Comparison of ENCODE assay signal across 7 mouse cellular contexts in genomic region chr16:94525955-94526343, GRCm38 (mm10). TPM values are rescaled to one million over a fixed set of nuclear protein-coding genes. Genes with fewer than 3 reads are reported as not detected.
DNase-seq lines count a peak whose midpoint lies in the region; ATAC-seq and TF ChIP-seq lines count a peak whose summit lies in the region.

No protein-coding gene starts in this region.

- no peaks in the 10 kb centered on the region for H3K9me3 ChIP-seq in neural tube, embryonic 11.5 days (ENCODE audit: control insufficient read depth, low read length)
- H3K9me3 ChIP-seq in forebrain, embryonic 10.5 days: no peaks in the 10 kb centered on the region
- H3K9me3 ChIP-seq in limb, embryonic 15.5 days: no peaks in the 10 kb centered on the region
- H3K9me3 ChIP-seq in stomach, postnatal 0 days (ENCODE audit: control insufficient read depth, low read length): no peaks in the 10 kb centered on the region

- H3K27ac ChIP-seq in neural tube, embryonic 11.5 days (ENCODE audit: low read depth, low read length): peak overlapping the region; percentile 91
- peak overlapping the region; percentile 88 for H3K27ac ChIP-seq in forebrain, embryonic 10.5 days
- peak overlapping the region; percentile 97 for H3K27ac ChIP-seq in limb, embryonic 15.5 days
- peak overlapping the region; percentile 96 for H3K27ac ChIP-seq in stomach, postnatal 0 days (replicated peaks)

- no peaks in the 10 kb centered on the region for H3K27me3 ChIP-seq in neural tube, embryonic 11.5 days (ENCODE audit: control insufficient read depth, insufficient read depth, low read length)
- no peaks in the 10 kb centered on the region for H3K27me3 ChIP-seq in forebrain, embryonic 10.5 days (ENCODE audit: poor library complexity, severe bottlenecking)
- no peaks in the 10 kb centered on the region for H3K27me3 ChIP-seq in limb, embryonic 15.5 days
- no peaks in the 10 kb centered on the region for H3K27me3 ChIP-seq in stomach, postnatal 0 days (ENCODE audit: control insufficient read depth, insufficient read depth, low read length)

- H3K4me2 ChIP-seq in neural tube, embryonic 11.5 days (ENCODE audit: low read depth): peak overlapping the region; percentile 56
- peak overlapping the region; percentile 55 for H3K4me2 ChIP-seq in limb, embryonic 15.5 days
- H3K4me2 ChIP-seq in stomach, postnatal 0 days (replicated peaks; ENCODE audit: low read depth): peak overlapping the region; percentile 76

- no peaks in the 10 kb centered on the region; the same call in 1 of the 2 replicates for H3K36me3 ChIP-seq in neural tube, embryonic 11.5 days (ENCODE audit: control insufficient read depth, insufficient read depth, low read length)
- no peaks in the 10 kb centered on the region; the same call in 1 of the 2 replicates for H3K36me3 ChIP-seq in forebrain, embryonic 10.5 days (replicated peaks)
- H3K36me3 ChIP-seq in limb, embryonic 15.5 days: no peaks in the 10 kb centered on the region
- no peaks in the 10 kb centered on the region for H3K36me3 ChIP-seq in stomach, postnatal 0 days (ENCODE audit: control insufficient read depth, insufficient read depth, low read length)

- ATAC-seq in neural tube, embryonic 11.5 days (ENCODE audit: insufficient read depth, low FRiP score, low TSS enrichment): peak; percentile 81
- peak; percentile 62 for ATAC-seq in limb, embryonic 15.5 days (ENCODE audit: insufficient number of reproducible peaks, low FRiP score, low TSS enrichment, low read depth)
- ATAC-seq in stomach, postnatal 0 days (ENCODE audit: low FRiP score, low TSS enrichment): peak; percentile 69

- peak overlapping the region; percentile 74 for H3K9ac ChIP-seq in neural tube, embryonic 11.5 days (ENCODE audit: low read length)
- peak overlapping the region; percentile 79 for H3K9ac ChIP-seq in limb, embryonic 15.5 days
- peak overlapping the region; percentile 90 for H3K9ac ChIP-seq in stomach, postnatal 0 days (ENCODE audit: low read length)

- TF ChIP-seq EP300 in stomach, postnatal 0 days (optimal IDR thresholded peaks at IDR 0.05): no peak

- under 1% methylated on average over 24 of the region's 24 CpGs for WGBS in neural tube, embryonic 11.5 days
- WGBS in forebrain, embryonic 10.5 days: under 1% methylated on average over 24 of the region's 24 CpGs
- WGBS in limb, embryonic 15.5 days: 0% methylated on average over 24 of the region's 24 CpGs
- under 1% methylated on average over 24 of the region's 24 CpGs for WGBS in stomach, postnatal 0 days

- peak overlapping the region; percentile 77 for H3K4me3 ChIP-seq in neural tube, embryonic 11.5 days (ENCODE audit: low read depth, low read length)
- peak overlapping the region; percentile 91 for H3K4me3 ChIP-seq in forebrain, embryonic 10.5 days
- H3K4me3 ChIP-seq in limb, embryonic 15.5 days: peak overlapping the region; percentile 79
- H3K4me3 ChIP-seq in stomach, postnatal 0 days (ENCODE audit: low read depth, low read length): peak overlapping the region; percentile 83

- peaks cover 12% of the 10 kb centered on the region for H3K4me1 ChIP-seq in neural tube, embryonic 11.5 days (ENCODE audit: control insufficient read depth, insufficient read depth, low read length)
- H3K4me1 ChIP-seq in forebrain, embryonic 10.5 days: peaks cover 30% of the 10 kb centered on the region
- H3K4me1 ChIP-seq in limb, embryonic 15.5 days: peaks cover 21% of the 10 kb centered on the region
- no peaks in the 10 kb centered on the region; the same call in 1 of the 2 replicates for H3K4me1 ChIP-seq in stomach, postnatal 0 days (replicated peaks; ENCODE audit: control insufficient read depth, insufficient read depth)

- no peak for TF ChIP-seq CTCF in stomach, postnatal 0 days (IDR thresholded peaks at IDR 0.05; ENCODE audit: low read depth)

- no peak for DNase-seq in neural tube, embryonic 11.5 days (ENCODE audit: low spot score)
- DNase-seq in neural tube, embryonic 10.5 days (ENCODE audit: extremely low spot score, low spot score): no peak
- no peak for DNase-seq in forebrain, embryonic 10.5 days (ENCODE audit: extremely low spot score, low spot score)
- no peak for DNase-seq in stomach, postnatal 0 days (ENCODE audit: low spot score)
- DNase-seq in MN1 (ENCODE audit: low spot score): no peak
- no peak for DNase-seq in thymus, postnatal 4 days

RNA-seq across cellular contexts. Expression of gene Vps26c, which starts 0.7 kb away (rescaled TPM):
- polyA plus RNA-seq in neural tube, embryonic 11.5 days (2014; fragmentation: Nextera tagmentation; extraction: Ambion mirVana): 57.7 and 60.8 TPM in 2 replicates
- polyA plus RNA-seq in forebrain, embryonic 10.5 days (2016; fragmentation: Nextera tagmentation; extraction: Ambion mirVana): 55.8 and 56.1 TPM in 2 replicates
- 54.9 and 61.3 TPM in 2 replicates for polyA plus RNA-seq in limb, embryonic 15.5 days (2015; fragmentation: Nextera tagmentation; extraction: Ambion mirVana)
- 28.5 and 34.8 TPM in 2 replicates for polyA plus RNA-seq in stomach, postnatal 0 days (2015; fragmentation: Nextera tagmentation; extraction: Ambion mirVana)

RNA-seq across cellular contexts. Expression of gene Dyrk1a, which starts 43.9 kb away (rescaled TPM):
- polyA plus RNA-seq in neural tube, embryonic 11.5 days (2014; fragmentation: Nextera tagmentation; extraction: Ambion mirVana): 11.8 and 12.1 TPM in 2 replicates
- polyA plus RNA-seq in forebrain, embryonic 10.5 days (2016; fragmentation: Nextera tagmentation; extraction: Ambion mirVana): 9.1 TPM in 2 replicates
- 7.5 and 8.3 TPM in 2 replicates for polyA plus RNA-seq in limb, embryonic 15.5 days (2015; fragmentation: Nextera tagmentation; extraction: Ambion mirVana)
- 4.6 and 5.2 TPM in 2 replicates for polyA plus RNA-seq in stomach, postnatal 0 days (2015; fragmentation: Nextera tagmentation; extraction: Ambion mirVana)
